Mouse (Mus musculus) layer of hippocampus, adult 2 months (tissue): ENCODE data around the gene Nrp1. TPM values are rescaled to one million over a fixed set of nuclear protein-coding genes. Genes with fewer than 3 reads are reported as not detected.

Source experiments
- DNase-seq, 2 experiments: peaks; one replicate each; pipeline ENCODE4 v3.0.0; 2022; ENCODE audit warnings: low spot score in 2 of 2
- H3K27ac ChIP-seq: fragments of 200-600 bp; 2 replicates; pipeline ENCODE4 v1.8.1; 2022
- H3K4me3 ChIP-seq: fragments of 200-600 bp; 2 replicates; pipeline ENCODE4 v1.8.1; 2022; ENCODE audit warnings: mild to moderate bottlenecking
- CTCF ChIP-seq: fragments of 200-600 bp; conservative IDR thresholded peaks from 2 replicates; pipeline ENCODE4 v1.8.1; 2022; ENCODE audit warnings: antibody characterized with exemption, mild to moderate bottlenecking, moderate library complexity
- total RNA-seq, 2 experiments: library from RNA; stranded (reverse); gene quantifications; 2 replicates each; pipeline ENCODE4 v1.2.3; 2021

Nrp1 gene
- total RNA-seq, 2 experiments from 2014 or later: 98.8 to 106 TPM

DNA sequence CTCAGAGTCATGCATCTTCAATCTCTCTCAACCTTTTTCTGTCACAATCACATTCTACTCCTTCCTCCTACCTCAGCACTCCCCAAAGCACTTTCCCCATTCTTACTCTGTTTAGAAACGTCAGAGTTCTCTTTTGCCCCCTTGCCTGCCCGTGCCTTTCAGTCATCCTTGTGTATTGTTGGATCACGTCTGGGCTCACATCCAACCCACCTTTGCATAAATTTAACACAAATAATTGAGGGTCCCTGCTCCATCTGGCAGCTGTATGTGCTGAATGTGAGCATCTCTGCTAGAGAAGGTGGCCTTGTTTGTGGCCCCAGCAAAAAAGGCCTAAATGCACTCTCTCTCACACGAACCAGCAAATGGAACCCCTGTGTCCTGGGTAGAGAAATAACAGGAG, 16.9 kb downstream of the Nrp1 start:
- no peak for DNase-seq
- TF ChIP-seq CTCF: no peak
- H3K27ac ChIP-seq: peak overlapping the region; percentile 28; the same call in 1 of the 2 replicates
- no peak overlapping the region for H3K4me3 ChIP-seq

DNA sequence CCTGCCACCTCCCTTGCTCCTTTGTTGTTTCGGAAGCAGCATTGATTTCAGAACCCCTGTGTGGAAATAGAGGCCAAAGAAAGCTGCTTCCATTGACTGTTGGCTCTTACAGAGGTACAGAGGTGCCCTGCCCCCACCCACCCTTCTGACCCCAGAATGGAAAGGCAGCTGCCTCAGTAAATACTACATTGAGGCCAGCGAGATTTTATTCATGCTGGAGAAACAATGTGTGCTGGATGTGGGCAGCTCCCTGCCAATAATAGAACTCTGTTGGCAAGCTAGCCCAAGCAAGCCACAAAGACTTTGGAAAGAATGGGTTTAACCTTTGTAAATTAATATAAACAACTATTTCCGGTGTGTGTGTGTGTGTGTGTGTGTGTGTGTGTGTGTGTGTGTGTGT, 24.8 kb downstream of the Nrp1 start:
- Histone ChIP-seq H3K27ac (peak overlapping the region; percentile 57; the same call in 1 of the 2 replicates), H3K4me3 (no peak overlapping the region)
- TF ChIP-seq CTCF: no peak
- DNase-seq: peak in 1 of 2 experiments; percentile 30

DNA sequence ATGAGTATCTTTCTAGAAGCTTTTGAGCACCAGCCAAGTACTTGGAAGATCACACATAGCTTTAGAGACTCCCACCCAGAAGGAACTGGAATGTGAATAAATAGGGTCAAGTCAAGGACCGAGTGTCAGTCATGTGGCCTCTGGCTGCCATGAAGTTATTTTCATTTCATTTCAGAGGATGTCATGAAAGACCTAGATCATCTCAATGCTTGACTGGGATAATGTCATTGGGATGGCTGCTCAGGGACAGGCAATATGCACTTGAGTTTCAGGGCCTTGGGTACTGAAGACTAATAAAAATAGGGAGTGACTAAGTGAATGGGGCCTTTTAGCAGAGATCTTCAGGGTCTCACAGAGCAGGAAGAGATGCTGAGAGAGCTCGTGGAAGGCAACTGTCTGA, 26.0 kb downstream of the Nrp1 start:
- Histone ChIP-seq H3K27ac (peak overlapping the region; percentile 1; the same call in 1 of the 2 replicates), H3K4me3 (no peak overlapping the region)
- no peak for DNase-seq
- no peak for TF ChIP-seq CTCF

DNA sequence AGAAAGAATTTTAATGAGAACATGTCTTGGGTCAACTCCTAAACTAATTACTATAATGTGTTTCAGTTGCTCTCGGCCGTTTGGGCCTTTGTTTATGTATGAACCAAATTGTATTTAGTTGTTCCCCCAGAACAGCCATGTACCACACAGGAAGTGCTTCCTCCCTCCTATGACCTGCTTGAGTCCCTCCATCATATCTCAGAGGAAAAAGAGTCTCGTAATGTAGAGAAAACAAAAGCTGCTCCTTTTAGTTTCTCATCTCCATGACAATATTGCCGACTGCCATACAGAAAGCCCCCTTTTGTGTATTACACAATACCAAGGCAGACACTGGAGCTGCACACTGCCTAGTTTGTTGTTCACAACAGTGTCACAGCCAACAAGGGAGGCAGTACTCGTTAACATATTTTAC, 26.5 kb downstream of the Nrp1 start:
- Histone ChIP-seq H3K27ac (peak overlapping the region; percentile 1; the same call in 1 of the 2 replicates), H3K4me3 (no peak overlapping the region)
- no peak for DNase-seq

DNA sequence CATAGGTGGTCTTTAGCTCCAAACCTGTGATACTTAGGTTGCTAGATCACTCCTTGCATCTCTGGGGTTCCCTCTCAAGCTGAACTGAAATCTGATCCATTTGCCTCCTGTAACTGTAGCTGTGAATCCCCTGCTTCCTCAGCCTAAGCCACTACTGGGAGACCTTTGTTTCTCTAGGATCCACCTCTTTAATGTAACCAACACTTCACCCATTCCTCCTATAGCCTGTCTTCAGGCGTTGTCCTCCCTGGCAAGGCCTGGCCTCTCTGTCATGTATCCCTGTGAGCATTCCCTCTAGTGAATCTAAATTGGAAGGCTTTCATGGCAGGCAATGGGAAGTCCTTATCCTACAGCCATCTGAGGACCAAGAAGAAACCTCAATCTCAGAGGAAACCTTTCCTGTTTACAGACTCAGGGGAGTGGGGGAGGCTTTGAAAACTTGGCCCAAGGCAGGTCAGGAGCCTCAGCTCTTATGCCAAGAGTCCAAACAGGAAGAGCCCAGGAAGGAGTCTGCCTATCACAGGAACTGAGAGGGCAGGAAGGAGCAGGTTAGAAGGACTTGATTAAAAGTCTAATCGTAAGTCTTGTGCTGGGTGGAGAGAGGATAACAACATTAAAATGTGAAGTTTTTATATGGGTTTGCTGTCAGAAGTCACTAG, 28.7 kb downstream of the Nrp1 start:
- TF ChIP-seq CTCF: no peak
- H3K4me3 ChIP-seq: no peak overlapping the region
- no peak for DNase-seq
- 0 out of 2 replicates have a peak overlapping the region, but pooled peaks have one; percentile 53 for H3K27ac ChIP-seq

More for the DNA sequence above, 26.5 kb downstream of the Nrp1 start:
- TF ChIP-seq CTCF: no peak

DNA sequence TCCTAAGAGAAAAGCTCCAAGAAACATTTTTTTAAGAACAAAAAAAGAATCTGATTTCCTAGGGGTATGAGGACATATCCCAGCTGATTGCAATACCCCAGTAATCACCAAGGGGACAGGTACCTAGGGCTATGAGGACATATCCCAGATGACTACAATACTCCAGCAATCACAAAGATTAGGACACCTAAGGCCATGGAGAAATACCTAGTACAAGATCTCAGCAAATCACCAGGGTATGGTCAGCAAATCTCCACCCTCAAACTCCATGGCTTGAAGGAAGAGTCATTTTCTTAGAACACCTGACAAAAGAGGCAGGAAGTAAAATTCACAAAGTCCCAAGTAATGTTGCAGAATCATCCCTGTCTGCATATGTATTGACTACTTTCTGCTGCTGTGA, 32.4 kb downstream of the Nrp1 start:
- H3K27ac ChIP-seq: no peak overlapping the region
- no peak overlapping the region for H3K4me3 ChIP-seq
- no peak for TF ChIP-seq CTCF
- no peak for DNase-seq

DNA sequence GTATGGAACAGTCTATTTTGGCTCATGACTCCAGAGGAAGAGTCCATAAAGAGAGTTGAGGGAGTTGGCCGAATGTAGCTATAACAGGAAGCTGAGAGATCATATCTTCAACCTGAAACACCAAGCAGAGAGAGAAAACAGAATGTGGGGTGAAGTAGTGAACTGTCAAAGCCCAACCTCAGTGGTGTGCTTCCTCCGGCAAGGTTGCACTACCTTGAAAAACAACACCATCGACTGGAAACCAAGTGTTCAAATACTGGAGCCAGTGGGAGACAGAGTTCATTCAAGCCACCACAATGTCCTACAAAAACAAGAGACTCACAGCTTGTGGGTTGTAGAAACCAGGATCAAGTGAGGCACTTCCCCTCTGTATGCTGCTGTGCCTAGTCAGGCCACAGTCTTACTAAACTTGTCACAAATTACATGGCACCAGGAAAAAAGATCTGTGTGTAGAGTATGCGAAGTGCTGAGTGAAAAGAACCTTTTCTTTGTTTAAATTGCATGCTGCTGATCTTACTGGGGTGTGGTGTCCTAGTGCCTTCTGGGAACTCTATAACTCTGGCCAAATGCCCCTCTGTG, 32.9 kb downstream of the Nrp1 start:
- Histone ChIP-seq H3K27ac (no peak overlapping the region), H3K4me3 (no peak overlapping the region)
- DNase-seq: no peak
- no peak for TF ChIP-seq CTCF

DNA sequence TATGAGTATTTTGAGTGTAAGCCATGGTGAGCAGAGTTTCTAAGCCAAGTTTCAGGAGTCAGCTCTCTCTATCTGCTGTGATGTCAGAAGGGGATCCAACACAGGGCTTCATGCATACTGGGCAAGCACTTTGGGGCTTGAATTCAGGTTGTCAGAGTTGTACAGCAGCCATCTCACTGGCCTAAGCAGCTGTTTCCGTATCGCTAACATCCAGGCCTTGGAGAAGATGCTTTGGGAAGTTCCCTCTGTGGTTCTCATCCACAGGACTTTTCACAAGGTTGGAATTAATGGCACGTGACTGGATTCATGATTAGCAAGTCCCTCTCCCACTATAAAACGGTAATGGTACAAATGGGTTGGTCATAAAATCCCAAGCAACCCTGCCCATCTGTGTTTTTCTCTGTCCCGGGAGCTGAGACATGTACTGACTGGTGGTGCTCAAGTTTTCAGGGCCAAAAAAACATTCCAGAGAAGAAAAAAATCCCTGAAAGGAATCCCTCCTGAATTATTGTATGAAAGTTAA, 36.3 kb downstream of the Nrp1 start:
- DNase-seq: no peak
- H3K27ac ChIP-seq: no peak overlapping the region
- no peak for TF ChIP-seq CTCF
- H3K4me3 ChIP-seq: no peak overlapping the region

DNA sequence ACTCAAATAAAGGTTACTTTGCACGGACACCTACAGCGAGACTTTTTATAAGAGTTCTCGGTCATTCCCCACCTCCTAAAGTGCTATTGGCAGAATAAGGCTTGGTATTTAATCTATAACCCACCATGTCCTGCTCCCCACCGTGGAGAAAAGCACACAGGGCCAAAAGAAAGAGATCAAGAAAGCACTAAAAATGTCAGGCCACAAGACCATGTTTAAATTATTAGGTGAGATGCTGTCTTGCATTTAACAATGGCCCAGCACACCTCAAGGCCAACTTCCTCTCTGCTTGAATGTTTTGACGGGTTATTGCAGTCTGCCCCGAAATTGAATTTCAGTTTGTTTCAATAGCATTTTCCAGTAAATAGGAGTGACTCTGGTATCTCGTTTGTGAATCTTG, 38.6 kb downstream of the Nrp1 start:
- DNase-seq: no peak
- Histone ChIP-seq H3K4me3 (no peak overlapping the region), H3K27ac (peak overlapping the region; percentile 76; the same call in 1 of the 2 replicates)
- TF ChIP-seq CTCF: no peak

DNA sequence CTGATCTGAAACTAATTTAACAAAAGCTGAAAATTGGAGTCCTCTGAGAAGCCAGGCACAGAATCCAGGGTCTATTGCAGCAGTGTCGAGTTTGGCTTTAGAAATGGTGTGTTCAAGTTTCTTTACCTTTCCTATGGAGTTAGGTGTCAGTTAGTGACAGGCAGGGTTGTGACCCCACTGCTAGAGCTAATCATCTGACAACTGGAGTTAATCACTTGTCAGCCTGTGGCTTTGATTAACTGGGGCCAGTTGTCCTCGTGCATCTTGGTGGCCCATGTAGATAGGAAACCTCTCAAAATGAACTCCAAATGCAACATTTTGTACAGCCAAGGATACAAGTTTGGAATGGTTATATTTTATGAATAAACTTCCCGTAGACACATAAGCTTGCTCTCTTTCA, 39.0 kb downstream of the Nrp1 start:
- peak overlapping the region; percentile 76 for H3K27ac ChIP-seq
- no peak overlapping the region for H3K4me3 ChIP-seq
- TF ChIP-seq CTCF: no peak
- DNase-seq: no peak

DNA sequence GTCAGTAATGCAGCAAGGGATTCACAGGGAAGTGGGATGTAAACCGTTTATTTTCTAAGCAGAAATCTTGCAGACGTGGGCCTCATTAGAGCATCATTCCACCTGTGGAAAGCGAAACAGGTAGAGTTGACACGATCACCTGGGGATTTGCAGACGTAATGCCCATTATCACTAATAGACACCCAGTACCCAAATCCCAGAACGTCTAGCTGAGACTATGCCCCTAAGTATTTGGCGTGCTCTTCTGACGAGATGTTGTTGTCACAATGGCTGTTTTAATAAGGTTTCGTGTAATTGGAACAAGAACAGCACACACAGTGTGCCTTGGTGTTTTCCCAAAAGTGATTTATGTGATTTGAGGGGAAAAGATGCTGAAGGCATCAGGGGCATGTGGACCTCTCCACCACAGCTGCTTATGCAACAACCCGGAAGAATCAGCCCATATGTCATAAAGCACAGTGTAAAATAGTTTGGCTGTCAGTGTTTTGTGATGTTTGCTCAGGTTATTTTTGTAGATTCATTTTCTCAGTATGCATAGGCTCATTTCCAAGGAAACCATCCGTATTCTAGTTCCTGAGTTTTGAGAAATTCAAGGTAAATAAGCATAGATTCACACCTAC, 40.2 kb downstream of the Nrp1 start:
- TF ChIP-seq CTCF: no peak

DNA sequence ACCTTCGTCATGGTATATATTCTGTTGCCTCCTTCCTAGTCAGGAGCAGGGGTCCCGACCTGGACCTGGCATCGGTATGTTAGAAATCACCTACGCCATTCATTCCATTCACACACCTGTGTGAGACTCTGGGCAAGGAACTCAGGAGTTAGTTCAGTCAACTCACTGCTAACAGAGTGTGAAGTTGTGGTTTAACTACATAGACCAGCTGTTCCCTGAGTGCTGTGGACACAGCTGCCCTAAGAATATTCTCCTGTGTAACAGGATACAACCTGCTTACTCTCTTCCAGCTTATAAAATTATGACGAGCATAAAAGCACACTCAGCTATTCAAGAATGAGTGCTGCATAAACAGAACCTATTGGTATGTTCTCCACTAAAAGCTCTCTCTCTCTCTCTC, 41.9 kb downstream of the Nrp1 start:
- Histone ChIP-seq H3K27ac (no peak overlapping the region), H3K4me3 (no peak overlapping the region)
- TF ChIP-seq CTCF: no peak
- DNase-seq: no peak

More for the DNA sequence above, 40.2 kb downstream of the Nrp1 start:
- H3K27ac ChIP-seq: peak overlapping the region; percentile 76
- peak in 1 of 2 experiments; percentile 38 for DNase-seq
- H3K4me3 ChIP-seq: no peak overlapping the region

DNA sequence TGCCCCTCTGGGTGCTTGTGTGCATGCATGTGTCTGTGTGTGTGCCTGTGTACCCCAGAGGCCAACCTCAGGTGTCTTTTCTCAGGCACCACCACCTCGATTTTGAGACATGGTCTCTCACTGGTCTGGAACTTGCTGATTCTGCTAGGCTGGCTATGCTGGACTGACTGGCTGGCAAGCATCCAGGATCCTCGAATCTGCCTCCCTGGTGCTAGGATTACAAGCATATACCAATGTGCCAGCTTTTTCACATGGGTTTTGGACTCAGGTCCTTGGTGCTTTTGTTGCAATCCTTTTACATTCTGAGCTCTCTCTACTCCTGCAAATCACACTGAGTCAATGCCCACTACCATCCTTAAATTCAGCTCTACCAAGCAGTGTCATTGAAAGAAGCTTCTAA, 46.5 kb downstream of the Nrp1 start:
- Histone ChIP-seq H3K4me3 (no peak overlapping the region), H3K27ac (no peak overlapping the region)
- TF ChIP-seq CTCF: no peak
- no peak for DNase-seq
